Mouse (Mus musculus) monocyte, adult 59 days (primary cell): ENCODE results near the gene Thap11. TPM values are rescaled to one million over a fixed set of nuclear protein-coding genes. Genes with fewer than 3 reads are reported as not detected.

Source experiments
- total RNA-seq, 2 experiments: library from RNA; stranded (reverse); gene quantifications; one replicate each; pipeline ENCODE4 v1.2.4; 2023

The Thap11 gene
- total RNA-seq = 10 to 100 TPM; 43.3 to 44.9 TPM

GRCm38 (mm10) chr8:105854715-105855216 lies at the start of gene Thap11:
Gene Thap11 (plus strand): TSS chr8:105855132.

DNA sequence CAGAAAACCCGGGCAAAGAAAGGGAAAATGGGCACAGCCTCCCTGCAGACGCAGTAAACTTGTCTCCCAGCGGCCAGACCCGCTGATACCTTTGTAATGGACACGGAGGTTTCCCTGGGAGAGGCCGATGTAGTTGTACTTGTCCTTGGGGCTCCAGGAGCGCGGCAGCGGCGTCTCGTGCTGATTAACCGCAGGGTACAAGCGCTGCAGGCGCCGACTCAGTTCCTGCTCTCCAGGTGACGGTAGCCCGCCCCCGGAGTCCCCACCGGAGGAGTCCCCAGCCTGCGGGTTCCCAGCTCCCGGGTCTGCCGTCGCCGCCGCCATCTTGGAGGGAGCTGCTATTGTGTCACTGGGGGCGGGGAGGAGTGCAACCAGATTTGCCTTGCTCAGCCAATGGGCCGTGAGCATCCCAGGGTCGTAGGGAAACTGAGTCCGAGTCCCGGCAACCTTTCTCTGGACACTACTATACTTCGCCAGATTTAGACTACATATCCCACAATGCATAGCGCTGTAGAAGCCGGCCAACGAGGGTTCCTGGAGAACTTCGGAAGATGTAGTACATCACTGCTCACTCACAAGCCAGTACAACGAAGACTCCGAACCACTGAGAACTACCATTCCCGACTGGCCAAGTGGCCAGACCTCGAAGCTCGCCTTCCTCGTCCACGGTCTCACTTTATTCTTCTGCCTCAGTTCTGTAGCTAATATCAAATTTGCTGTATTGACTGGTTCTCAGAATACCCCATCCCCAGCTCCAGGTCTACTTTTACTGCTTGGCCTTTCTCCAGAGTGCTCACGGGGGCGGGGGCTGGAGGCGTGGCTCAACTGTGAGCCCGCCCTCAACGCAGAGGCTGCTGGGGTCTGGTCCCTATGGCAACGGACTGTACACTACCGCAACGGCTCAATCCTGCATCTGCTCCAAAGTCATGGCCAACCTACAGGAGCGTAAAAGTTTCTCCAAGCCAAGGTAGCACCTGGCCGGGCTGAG lies 27.8 kb upstream of the Thap11 start, which contains the start of the genes Ranbp10 and Tsnaxip1:
Gene Ranbp10, minus strand, starts transcription at position 490 of the 988 bp plus-strand sequence.
Gene Tsnaxip1, plus strand, starts transcription at position 871 of the 988 bp plus-strand sequence.

GRCm38 (mm10) chr8:105853178-105853577 lies 1.8 kb upstream of the Thap11 start, which contains the start of gene Cenpt:
Gene Cenpt (minus strand): TSS chr8:105853278.

DNA sequence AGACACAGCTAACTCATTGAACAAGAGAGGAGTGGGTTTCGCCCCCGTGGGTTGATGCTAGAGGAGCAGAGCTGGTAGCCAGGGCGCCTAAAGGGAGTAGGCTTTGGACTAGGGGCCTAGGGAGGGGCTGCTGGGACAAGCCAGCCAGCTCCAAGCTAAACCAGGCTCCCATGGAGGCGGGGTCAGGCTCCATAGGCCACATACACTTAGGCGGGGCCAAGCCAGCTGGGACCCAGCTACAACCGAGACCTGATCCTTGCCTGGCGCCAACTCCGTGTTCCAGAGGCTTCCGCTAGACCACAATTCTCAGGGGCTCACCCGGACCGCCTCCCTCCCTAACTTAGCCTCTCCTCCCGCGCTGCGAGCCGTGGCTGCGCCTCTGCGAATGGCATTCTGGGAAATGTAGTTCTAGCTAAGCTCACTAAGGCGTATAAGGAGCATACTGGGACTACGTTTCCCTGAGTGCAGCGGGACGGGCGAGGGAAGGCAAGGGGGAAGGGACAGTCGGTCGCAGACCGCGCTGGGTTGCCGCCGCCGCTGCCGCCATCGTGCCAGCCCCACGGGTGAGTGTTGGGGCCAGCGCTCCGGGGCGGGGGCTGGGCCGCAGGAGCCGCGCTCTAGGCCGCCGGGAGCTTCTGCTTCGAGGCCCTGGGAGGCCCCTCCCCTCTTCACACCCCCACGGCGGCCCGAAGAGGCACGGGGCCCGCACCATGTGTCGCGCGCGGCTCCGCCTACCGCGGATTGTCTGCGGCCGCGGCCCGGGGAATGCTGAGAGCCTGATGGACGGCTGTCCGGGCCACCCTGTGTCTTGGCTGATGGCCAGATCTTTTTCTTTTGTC lies 5.4 kb downstream of the Thap11 start, which contains the start of gene Nutf2:
Gene Nutf2, plus strand, starts transcription at position 438 of the 839 bp plus-strand sequence.

DNA sequence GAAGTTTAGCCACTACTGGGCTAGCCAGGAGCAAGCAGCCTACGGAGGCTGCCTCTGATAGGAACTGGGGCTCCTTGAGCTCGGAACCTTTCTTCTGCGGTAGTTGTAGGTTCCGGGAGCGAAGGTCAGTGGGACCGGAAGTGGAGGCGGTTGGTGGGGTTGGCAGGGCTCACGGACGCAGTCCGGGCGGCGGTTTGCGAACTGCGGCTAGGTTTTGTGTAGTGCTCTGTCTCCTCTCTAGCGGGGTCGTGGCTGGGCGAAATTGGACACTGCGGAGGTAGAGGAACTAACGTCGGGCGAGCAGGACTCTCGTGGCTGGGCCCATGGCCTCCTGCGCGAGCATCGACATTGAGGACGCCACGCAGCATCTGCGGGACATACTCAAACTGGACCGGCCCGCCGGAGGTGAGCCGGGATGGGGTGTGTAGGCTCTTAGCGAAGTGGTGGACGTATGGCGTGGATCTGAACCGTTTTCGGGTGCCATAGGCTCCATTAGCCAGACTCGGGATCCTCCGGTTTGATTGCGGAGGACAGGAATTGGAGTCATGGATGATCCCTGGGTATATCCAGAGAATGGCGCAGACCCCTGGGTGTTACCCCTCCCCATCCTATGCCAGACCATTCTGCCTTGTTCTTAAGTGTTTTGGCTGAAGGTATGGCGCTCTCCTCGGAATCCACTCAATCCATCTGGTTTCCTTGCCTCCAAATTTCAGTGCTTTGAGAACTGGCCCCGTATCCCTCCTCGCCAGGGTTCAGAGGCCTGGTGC lies 26.0 kb downstream of the Thap11 start, which contains the start of gene Edc4:
Gene Edc4, plus strand, starts transcription at position 128 of the 767 bp plus-strand sequence.

DNA sequence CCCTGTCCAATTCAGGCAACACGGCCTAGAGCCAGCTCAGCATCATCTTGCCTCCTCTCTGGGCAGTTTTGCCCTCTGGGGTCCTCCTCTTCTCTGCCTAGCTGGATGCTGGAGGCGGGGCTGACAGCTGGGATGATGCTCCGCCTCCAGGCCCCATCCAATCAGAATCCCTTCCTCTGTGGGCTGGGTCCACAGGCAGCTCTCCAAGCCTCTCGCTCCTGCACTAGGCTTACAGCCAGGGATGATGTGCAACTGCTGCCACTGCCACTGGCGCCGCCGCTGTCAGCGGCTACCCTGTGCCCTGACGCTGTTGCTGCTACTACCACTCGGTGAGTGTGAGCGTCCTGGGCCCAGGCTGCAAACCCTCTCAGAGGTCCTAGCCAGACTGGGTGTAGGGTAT lies 38.4 kb downstream of the Thap11 start, which contains the start of gene Nrn1l:
Gene Nrn1l, plus strand, starts transcription at position 229 of the 400 bp plus-strand sequence.

GRCm38 (mm10) chr8:105900180-105900940 lies 45.4 kb downstream of the Thap11 start, which contains the start of gene Pskh1:
Gene Pskh1 (plus strand): TSS chr8:105900441.

Other genes with a start within 250 kb of the Thap11 start
- 10 to 100 TPM; 19.8 to 19.9 TPM for gene Ripor1, start 249.9 kb upstream of the Thap11 start, total RNA-seq
- gene Ctcf, start 218.6 kb upstream of the Thap11 start, total RNA-seq = 10 to 100 TPM; 81.5 to 87.2 TPM
- gene Agrp, start 217.7 kb upstream of the Thap11 start, total RNA-seq = not detected
- gene Carmil2, start 168.9 kb upstream of the Thap11 start, total RNA-seq = 1 to 10 TPM; 1.2 to 1.7 TPM
- gene Acd, start 154.0 kb upstream of the Thap11 start, total RNA-seq = 10 to 100 TPM; 27.7 to 32.9 TPM
- 1 to 10 TPM; 8.5 to 9.9 TPM for gene Pard6a, start 154.0 kb upstream of the Thap11 start, total RNA-seq
- not detected for gene 4933405L10Rik, start 147.5 kb upstream of the Thap11 start, total RNA-seq
- gene Enkd1, start 146.9 kb upstream of the Thap11 start, total RNA-seq = 1 to 10 TPM in 1 of 2 experiments, under 1 TPM in 1; 0.73 to 1.9 TPM
- 1 to 10 TPM in 1 of 2 experiments, under 1 TPM in 1; 0.76 to 1.1 TPM for gene Gfod2, start 96.5 kb upstream of the Thap11 start, total RNA-seq
- 10 to 100 TPM; 28.0 to 33.8 TPM for gene Ranbp10, start 27.8 kb upstream of the Thap11 start, total RNA-seq
- gene Tsnaxip1, start 27.4 kb upstream of the Thap11 start, total RNA-seq = not detected
- 1 to 10 TPM; 6.9 to 9.3 TPM for gene Cenpt, start 1.9 kb upstream of the Thap11 start, total RNA-seq
- 10 to 100 TPM in 1 of 2 experiments, 1 to 10 TPM in 1; 1.5 to 38.4 TPM for gene Nutf2, start 5.4 kb downstream of the Thap11 start, total RNA-seq
- 10 to 100 TPM; 40.4 to 47.7 TPM for gene Edc4, start 25.7 kb downstream of the Thap11 start, total RNA-seq
- gene Nrn1l, start 38.4 kb downstream of the Thap11 start, total RNA-seq = under 1 TPM in 1 of 2 experiments, not detected in 1; 0.97 TPM
- 10 to 100 TPM; 15.8 to 17.4 TPM for gene Pskh1, start 45.3 kb downstream of the Thap11 start, total RNA-seq
- gene Ctrl, start 78.7 kb downstream of the Thap11 start, total RNA-seq = 1 to 10 TPM; 1.8 to 2.1 TPM
- gene Psmb10, start 83.3 kb downstream of the Thap11 start, total RNA-seq = 100 to 1,000 TPM; 180 to 226 TPM
- under 1 TPM in 1 of 2 experiments, not detected in 1; 0.97 TPM for gene Lcat, start 88.2 kb downstream of the Thap11 start, total RNA-seq
- gene Slc12a4, start 111.0 kb downstream of the Thap11 start, total RNA-seq = 10 to 100 TPM; 21.6 to 23.2 TPM
- under 1 TPM; 0.82 to 0.84 TPM for gene Dpep3, start 124.3 kb downstream of the Thap11 start, total RNA-seq
- gene Dus2, start 136.2 kb downstream of the Thap11 start, total RNA-seq = 1 to 10 TPM; 7.7 to 7.8 TPM
- not detected for gene Dpep2nb, start 150.8 kb downstream of the Thap11 start, total RNA-seq
- 10 to 100 TPM; 13.4 to 18.6 TPM for gene Ddx28, start 156.8 kb downstream of the Thap11 start, total RNA-seq
- gene Nfatc3, start 203.7 kb downstream of the Thap11 start, total RNA-seq = 10 to 100 TPM; 72.0 to 77.6 TPM